Mouse (Mus musculus): ENCODE results near the gene Dnajc11.

- no peak for TF ChIP-seq GATA1 (IDR thresholded peaks at IDR 0.05; ENCODE audit: borderline replicate concordance, low read length)
- TF ChIP-seq FLI1 (IDR thresholded peaks at IDR 0.05; ENCODE audit: low read length), result no peak
Observed at GRCm38 (mm10) chr4:151938089-151938488, 4.6 kb downstream of the Dnajc11 start.

All from megakaryocyte, embryonic 14.5 days (primary cell).